Mouse (Mus musculus) midbrain, embryonic 10.5 days (tissue): Measurements from ENCODE around the gene Cd28. TPM values are rescaled to one million over a fixed set of nuclear protein-coding genes. Genes with fewer than 3 reads are reported as not detected.

Source experiments
- DNase-seq: peaks from one replicate; pipeline ENCODE4 v3.0.0-alpha.2; 2017; ENCODE audit warnings: low spot score
- H3K27ac ChIP-seq: fragments of 300-500 bp; sonication (generic); replicated peaks from 2 replicates; pipeline ENCODE4 v1.5.1; 2016; ENCODE audit warnings: mild to moderate bottlenecking
- H3K27me3 ChIP-seq: fragments of 300-500 bp; sonication (generic); 2 replicates; pipeline ENCODE4 v1.6.1; 2016; ENCODE audit warnings: low read depth, mild to moderate bottlenecking; ENCODE audit not compliant: poor library complexity, severe bottlenecking
- H3K36me3 ChIP-seq: fragments of 300-500 bp; sonication (generic); 2 replicates; pipeline ENCODE4 v1.6.1; 2016; ENCODE audit warnings: mild to moderate bottlenecking, moderate library complexity
- H3K4me1 ChIP-seq: fragments of 300-500 bp; sonication (generic); 2 replicates; pipeline ENCODE4 v1.6.1; 2016
- H3K4me3 ChIP-seq: fragments of 300-500 bp; sonication (generic); 2 replicates; pipeline ENCODE4 v1.5.1; 2016; ENCODE audit warnings: mild to moderate bottlenecking, moderate library complexity
- H3K9me3 ChIP-seq: fragments of 300-500 bp; sonication (generic); replicated peaks from 2 replicates; pipeline ENCODE4 v1.6.1; 2016; ENCODE audit warnings: mild to moderate bottlenecking
- WGBS: fragments of 180-500 bp; shearing (Covaris S2); methylation state at CpG from one replicate; pipeline ENCODE4 v1.1.7; 2016; 5-methylcytosine and 5-hydroxymethylcytosine counted together
- polyA plus RNA-seq: library from polyadenylated mRNA; unstranded; fragments of >200 nt; fragmentation: Nextera tagmentation; extraction: Ambion mirVana; gene quantifications from 2 replicates; pipeline ENCODE4 v1.2.1, GENCODE M21; 2016

The Cd28 gene
- polyA plus RNA-seq: 0.06 and 0.20 TPM in 2 replicates

GRCm38 (mm10) chr1:60716567-60716966, at the start of gene Cd28:
Gene Cd28 (plus strand): TSS chr1:60716800.
- no peak within 1 kb of the TSS for H3K4me3 ChIP-seq
- no peak for DNase-seq
- no peaks in the 10 kb centered on the region for H3K4me1 ChIP-seq
- no peaks in the 10 kb centered on the region for H3K36me3 ChIP-seq
- no peaks in the 10 kb centered on the region for H3K9me3 ChIP-seq
- no peak within 1 kb of the TSS for H3K27ac ChIP-seq
- WGBS: 88% methylated on average over 5 of the region's 5 CpGs
- no peaks in the 10 kb centered on the region for H3K27me3 ChIP-seq

- no peaks in the 10 kb centered on the region for H3K27me3 ChIP-seq
- H3K4me1 ChIP-seq: peaks cover 7% of the 10 kb centered on the region
- WGBS: 79% methylated on average over 17 of the region's 17 CpGs
- no peak overlapping the region for H3K4me3 ChIP-seq
- no peaks in the 10 kb centered on the region for H3K9me3 ChIP-seq
- no peak for DNase-seq
- no peak overlapping the region for H3K27ac ChIP-seq
- H3K36me3 ChIP-seq: no peaks in the 10 kb centered on the region
Observed at GRCm38 (mm10) chr1:60667873-60668616, 48.6 kb upstream of the Cd28 start.

GRCm38 (mm10) chr1:60669048-60669447, 47.6 kb upstream of the Cd28 start:
- no peak for DNase-seq
- H3K4me1 ChIP-seq: peaks cover 7% of the 10 kb centered on the region
- H3K4me3 ChIP-seq: no peak overlapping the region
- no peaks in the 10 kb centered on the region for H3K9me3 ChIP-seq
- 82% methylated on average over 9 of the region's 9 CpGs for WGBS
- H3K27me3 ChIP-seq: no peaks in the 10 kb centered on the region
- H3K36me3 ChIP-seq: no peaks in the 10 kb centered on the region
- H3K27ac ChIP-seq: no peak overlapping the region

- no peaks in the 10 kb centered on the region for H3K27me3 ChIP-seq
- no peak overlapping the region for H3K27ac ChIP-seq
- no peaks in the 10 kb centered on the region for H3K9me3 ChIP-seq
- no peak overlapping the region for H3K4me3 ChIP-seq
- WGBS: 95% methylated on average over 2 of the region's 2 CpGs
- H3K36me3 ChIP-seq: no peaks in the 10 kb centered on the region
- DNase-seq: no peak
- H3K4me1 ChIP-seq: peaks cover 7% of the 10 kb centered on the region
Observed at GRCm38 (mm10) chr1:60669664-60670063, 46.9 kb upstream of the Cd28 start.

- DNase-seq: no peak
- Histone ChIP-seq H3K9me3 (no peaks in the 10 kb centered on the region), H3K27ac (no peak overlapping the region), H3K4me1 (peaks cover 7% of the 10 kb centered on the region), H3K4me3 (no peak overlapping the region), H3K27me3 (no peaks in the 10 kb centered on the region), H3K36me3 (no peaks in the 10 kb centered on the region)
- WGBS: 91% methylated on average over 5 of the region's 5 CpGs
Observed at GRCm38 (mm10) chr1:60670172-60670571, 46.4 kb upstream of the Cd28 start.

GRCm38 (mm10) chr1:60683766-60684165, 32.8 kb upstream of the Cd28 start:
- Histone ChIP-seq H3K36me3 (no peaks in the 10 kb centered on the region), H3K27me3 (no peaks in the 10 kb centered on the region), H3K4me3 (no peak overlapping the region), H3K4me1 (no peaks in the 10 kb centered on the region), H3K9me3 (no peaks in the 10 kb centered on the region), H3K27ac (no peak overlapping the region)
- DNase-seq: no peak
- 93% methylated on average over 4 of the region's 4 CpGs for WGBS

- Histone ChIP-seq H3K27ac (no peak overlapping the region), H3K9me3 (no peaks in the 10 kb centered on the region), H3K4me1 (no peaks in the 10 kb centered on the region), H3K27me3 (no peaks in the 10 kb centered on the region), H3K36me3 (no peaks in the 10 kb centered on the region), H3K4me3 (no peak overlapping the region)
- DNase-seq: no peak
- WGBS: 88% methylated on average over 3 of the region's 3 CpGs
Observed at GRCm38 (mm10) chr1:60696115-60696895, 20.3 kb upstream of the Cd28 start.

GRCm38 (mm10) chr1:60702641-60703040, 14.0 kb upstream of the Cd28 start:
- no peaks in the 10 kb centered on the region for H3K27me3 ChIP-seq
- no peak overlapping the region for H3K27ac ChIP-seq
- no peak for DNase-seq
- no peak overlapping the region for H3K4me3 ChIP-seq
- H3K4me1 ChIP-seq: no peaks in the 10 kb centered on the region
- 76% methylated on average over 2 of the region's 2 CpGs for WGBS
- H3K9me3 ChIP-seq: no peaks in the 10 kb centered on the region
- H3K36me3 ChIP-seq: no peaks in the 10 kb centered on the region

- DNase-seq: no peak
- Histone ChIP-seq H3K4me3 (no peak overlapping the region), H3K9me3 (no peaks in the 10 kb centered on the region), H3K27ac (no peak overlapping the region), H3K27me3 (no peaks in the 10 kb centered on the region), H3K36me3 (no peaks in the 10 kb centered on the region), H3K4me1 (no peaks in the 10 kb centered on the region)
- WGBS: 79% methylated on average over 3 of the region's 3 CpGs
Observed at GRCm38 (mm10) chr1:60713238-60713637, 3.4 kb upstream of the Cd28 start.

- no peak overlapping the region for H3K4me3 ChIP-seq
Observed at GRCm38 (mm10) chr1:60715651-60716196, 876 bp upstream of the Cd28 start.

GRCm38 (mm10) chr1:60718580-60718979, 2.0 kb downstream of the Cd28 start:
- WGBS: 88% methylated on average over 4 of the region's 4 CpGs
- no peak overlapping the region for H3K4me3 ChIP-seq
- no peaks in the 10 kb centered on the region for H3K36me3 ChIP-seq
- no peak for DNase-seq
- H3K27me3 ChIP-seq: no peaks in the 10 kb centered on the region
- no peaks in the 10 kb centered on the region for H3K4me1 ChIP-seq
- H3K27ac ChIP-seq: no peak overlapping the region
- H3K9me3 ChIP-seq: no peaks in the 10 kb centered on the region

More at GRCm38 (mm10) chr1:60715651-60716196, 876 bp upstream of the Cd28 start:
- Histone ChIP-seq H3K27me3 (no peaks in the 10 kb centered on the region), H3K9me3 (no peaks in the 10 kb centered on the region), H3K4me1 (no peaks in the 10 kb centered on the region), H3K27ac (no peak overlapping the region), H3K36me3 (no peaks in the 10 kb centered on the region)
- WGBS: 87% methylated on average over 8 of the region's 8 CpGs
- DNase-seq: no peak

GRCm38 (mm10) chr1:60723555-60723954, 7.0 kb downstream of the Cd28 start:
- DNase-seq: no peak
- no peak overlapping the region for H3K27ac ChIP-seq
- no peaks in the 10 kb centered on the region for H3K36me3 ChIP-seq
- H3K27me3 ChIP-seq: no peaks in the 10 kb centered on the region
- no peak overlapping the region for H3K4me3 ChIP-seq
- 90% methylated on average over 3 of the region's 3 CpGs for WGBS
- H3K9me3 ChIP-seq: no peaks in the 10 kb centered on the region
- no peaks in the 10 kb centered on the region for H3K4me1 ChIP-seq

GRCm38 (mm10) chr1:60731940-60732339, 15.3 kb downstream of the Cd28 start:
- Histone ChIP-seq H3K27me3 (no peaks in the 10 kb centered on the region), H3K4me3 (no peak overlapping the region)
- 89% methylated on average over 2 of the region's 2 CpGs for WGBS

More at GRCm38 (mm10) chr1:60731940-60732339, 15.3 kb downstream of the Cd28 start:
- no peak for DNase-seq
- Histone ChIP-seq H3K27ac (no peak overlapping the region), H3K4me1 (peaks cover 4% of the 10 kb centered on the region; the same call in 1 of the 2 replicates), H3K9me3 (0 out of 2 replicates have a peak, but pooled peaks cover 2% of the 10 kb centered on the region), H3K36me3 (no peaks in the 10 kb centered on the region)
